Mouse (Mus musculus) small intestine, adult 2 months (tissue): ENCODE data around the gene Mettl23.

Experiments used
- CTCF ChIP-seq: fragments of 200-500 bp; IDR thresholded peaks from 2 replicates; pipeline ENCODE4 v1.5.1; 2012; ENCODE audit warnings: low read depth, mild to moderate bottlenecking, control low read depth, inconsistent platforms, low read length, moderate library complexity, mixed read lengths; ENCODE audit not compliant: insufficient replicate concordance, insufficient read length; ENCODE audit errors: extremely low read depth
- POLR2A ChIP-seq: fragments of 200-500 bp; IDR thresholded peaks from 2 replicates; pipeline ENCODE4 v1.6.1; 2012; ENCODE audit warnings: low read depth, mild to moderate bottlenecking, control low read depth, inconsistent platforms, low read length, moderate library complexity

GRCm38 (mm10) chr11:116809520-116809919 lies 33.6 kb upstream of the Mettl23 start:
- no peak for TF ChIP-seq CTCF
- no peak for TF ChIP-seq POLR2A
